Mouse (Mus musculus) embryonic fibroblast, embryonic 13.5 days (primary cell): ENCODE data around the gene Dpm2.

Source experiments
- CTCF ChIP-seq: IDR thresholded peaks from 2 replicates; pipeline ENCODE4 v1.5.1; 2011; ENCODE audit warnings: mild to moderate bottlenecking, control low read depth, low read length, moderate library complexity, borderline replicate concordance; ENCODE audit not compliant: insufficient read depth
- POLR2A ChIP-seq: IDR thresholded peaks from 2 replicates; pipeline ENCODE4 v1.6.1; 2011; ENCODE audit warnings: low read depth, mild to moderate bottlenecking, control low read depth, low read length, moderate library complexity

DNA sequence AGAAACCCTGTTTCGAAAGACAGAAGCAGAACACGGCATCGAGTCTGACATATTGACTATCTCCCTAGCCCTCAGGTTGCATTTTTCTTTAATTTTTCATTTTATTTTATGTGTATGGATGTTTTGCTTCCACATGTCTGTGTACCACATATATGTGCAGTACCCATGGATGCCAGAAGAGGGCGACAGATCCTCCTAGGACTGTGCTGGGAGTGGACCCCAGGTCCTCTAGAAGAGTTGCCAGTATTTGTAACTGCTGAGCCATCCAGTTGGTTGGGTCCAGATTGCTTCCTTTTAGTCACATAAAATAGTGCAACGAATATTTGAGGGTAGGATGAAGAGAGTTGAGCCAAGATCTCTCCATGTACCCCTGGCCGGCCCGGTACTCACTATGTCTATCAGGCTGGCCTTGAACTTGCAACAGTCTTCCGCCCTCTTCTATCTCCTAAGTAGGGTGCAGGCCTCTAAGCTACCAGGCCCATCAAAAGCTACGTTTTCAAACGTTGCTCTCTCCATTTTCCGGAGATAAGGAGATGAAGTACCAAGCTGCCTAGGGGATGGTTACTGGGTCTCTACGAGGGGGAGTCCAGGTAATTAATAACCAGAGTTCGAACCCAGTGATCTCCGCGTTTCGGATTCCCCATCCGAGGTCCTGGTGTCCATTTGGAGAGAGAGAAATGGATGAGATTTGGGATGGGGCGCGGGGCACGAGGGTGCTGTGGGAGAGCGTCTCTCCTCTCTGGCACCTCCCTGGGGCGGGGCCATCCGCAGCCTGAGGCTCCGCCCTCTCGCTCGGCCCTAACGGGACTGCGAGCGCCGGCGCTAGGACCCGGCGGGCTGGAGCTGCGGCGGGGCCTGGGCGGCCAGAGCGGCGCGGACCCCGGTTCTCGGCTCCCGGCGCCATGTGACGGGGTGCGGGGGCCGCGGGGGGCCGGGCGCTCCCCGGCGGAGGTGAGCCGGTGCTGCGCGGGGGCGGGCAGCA is 35.8 kb downstream of the Dpm2 start:
- no peak for TF ChIP-seq CTCF
- peak; percentile 41; the same call in 1 of the 2 replicates for TF ChIP-seq POLR2A
